Mouse (Mus musculus): ENCODE results near the gene Gm11555.

The Gm11555 gene

DNA sequence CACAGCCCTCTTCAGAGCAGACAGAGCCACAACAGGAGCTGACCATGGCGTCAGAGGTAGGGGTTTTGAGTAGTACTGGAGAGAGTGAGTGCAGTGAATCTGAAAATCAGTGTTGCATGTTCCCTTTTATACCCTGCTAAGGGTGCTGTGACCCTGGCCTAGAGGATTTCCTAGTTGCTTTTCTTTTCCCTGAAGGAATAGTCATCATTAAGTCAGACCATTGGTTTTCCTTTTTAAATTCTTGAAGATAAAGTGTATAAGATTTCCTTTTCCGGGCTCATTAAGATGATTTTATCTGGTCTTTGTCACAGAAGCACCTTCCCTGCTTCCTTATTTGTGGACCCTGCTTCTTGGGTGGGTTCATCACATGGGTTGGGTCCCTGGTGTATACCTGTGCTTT, at the start of gene Gm11555:
Gene Gm11555, minus strand, starts transcription at position 101 of the 400 bp plus-strand sequence.
- 76% methylated on average over 2 of the region's 2 CpGs for WGBS

DNA sequence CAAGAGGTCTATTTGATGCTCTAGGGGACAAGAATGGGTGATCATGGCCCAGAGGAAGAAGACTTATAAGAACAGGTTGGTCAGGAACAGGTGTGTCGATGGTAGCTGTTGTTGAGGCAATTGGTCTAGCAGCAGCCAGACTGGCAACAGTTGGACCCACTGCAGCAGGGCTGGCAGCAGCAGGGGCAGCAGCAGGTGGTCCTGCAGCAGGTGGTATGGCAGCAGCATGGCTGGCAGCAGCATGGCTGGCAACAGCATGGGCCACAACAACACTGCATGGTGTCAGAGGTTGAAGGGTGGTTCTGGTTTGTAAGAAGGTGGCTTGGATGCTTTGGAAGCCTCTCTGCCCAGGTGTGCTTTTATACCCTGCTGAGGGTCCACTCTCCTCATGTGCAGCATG, 40.4 kb upstream of the Gm11555 start, which contains the start of gene Gm14190:
Gene Gm14190, minus strand, starts transcription at position 278 of the 400 bp plus-strand sequence.
- WGBS, result 90% methylated on average over 1 of the region's 1 CpGs

DNA sequence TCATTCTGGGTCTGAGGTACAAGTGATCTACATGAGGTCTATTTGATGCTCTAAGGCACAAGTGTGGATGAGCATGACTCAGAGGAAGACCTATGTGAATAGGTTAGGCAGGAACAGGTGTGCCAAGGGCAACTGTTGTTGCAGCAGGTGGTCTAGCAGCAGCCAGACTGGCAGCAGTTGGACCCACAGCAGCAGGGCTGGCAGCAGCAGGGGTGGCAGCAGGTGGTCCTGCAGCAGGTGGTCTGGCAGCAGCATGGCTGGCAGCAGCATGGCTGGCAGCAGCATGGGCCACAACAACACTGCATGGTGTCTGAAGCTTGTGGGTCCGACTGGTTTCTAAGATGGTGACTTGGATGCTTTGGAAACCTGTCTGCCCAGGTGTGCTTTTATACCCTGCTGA, 35.2 kb upstream of the Gm11555 start:
- WGBS, result 89% methylated on average over 1 of the region's 1 CpGs

DNA sequence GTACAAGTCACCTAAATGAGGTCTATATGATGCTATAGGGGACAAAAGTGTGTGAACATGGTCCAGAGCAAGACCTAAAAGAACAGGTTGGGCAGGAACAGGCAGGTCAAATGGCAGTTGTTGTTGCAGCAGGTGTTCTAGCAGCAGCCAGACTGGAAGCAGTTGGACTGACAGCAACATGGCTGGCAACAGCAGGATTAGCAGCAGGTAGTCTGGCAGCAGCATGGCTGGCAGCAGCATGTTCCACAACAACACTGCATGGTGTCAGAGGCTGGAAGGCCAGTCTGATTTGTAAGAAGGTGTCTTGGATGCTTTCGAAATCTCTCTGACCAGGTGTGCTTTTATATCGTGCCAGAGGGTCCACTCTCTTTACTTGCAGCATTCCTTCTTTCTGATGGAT, 33.4 kb upstream of the Gm11555 start:
- WGBS, result 87% methylated on average over 2 of the region's 2 CpGs

DNA sequence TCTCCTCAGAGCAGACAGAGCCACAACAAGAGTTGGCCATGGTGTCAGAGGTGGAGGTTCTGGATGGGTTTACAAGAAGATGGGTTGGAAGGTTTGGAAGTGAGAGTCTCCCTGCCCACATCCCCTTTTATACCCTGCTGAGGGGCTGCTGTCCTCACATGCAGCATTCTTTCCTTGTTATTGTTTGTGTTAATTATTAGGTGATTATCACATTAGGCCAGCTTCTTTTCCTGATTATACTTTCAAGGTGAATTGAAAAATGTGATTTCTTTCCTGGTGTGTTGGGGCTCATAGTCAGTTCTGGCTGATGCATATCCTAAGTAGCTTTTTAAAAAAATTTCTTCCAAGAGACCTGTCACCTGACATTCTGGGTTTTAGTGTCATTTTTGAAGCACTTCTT, 15.8 kb upstream of the Gm11555 start, which contains the start of gene Krtap4-6:
Gene Krtap4-6, minus strand, starts transcription at position 101 of the 400 bp plus-strand sequence.

DNA sequence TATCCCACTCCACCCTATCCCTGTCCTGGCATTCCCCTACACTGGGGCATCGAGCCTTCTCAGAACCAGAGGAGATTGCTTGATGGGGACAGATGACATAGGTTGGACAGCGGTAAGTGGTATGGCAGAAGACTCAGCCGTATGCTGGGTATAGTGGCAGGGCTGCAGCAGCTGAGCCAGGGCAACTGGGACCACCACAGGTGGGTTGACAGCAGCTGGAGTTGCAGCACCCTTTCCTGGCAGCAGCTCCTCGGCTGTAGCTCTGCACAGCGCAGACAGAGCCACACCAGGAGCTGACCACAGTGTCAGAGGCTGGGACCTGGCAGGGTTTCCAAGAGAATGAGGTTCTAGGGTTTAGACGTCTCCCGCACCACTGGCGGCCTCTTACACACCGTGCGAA, 12.8 kb upstream of the Gm11555 start:
- 90% methylated on average over 10 of the region's 10 CpGs for WGBS

DNA sequence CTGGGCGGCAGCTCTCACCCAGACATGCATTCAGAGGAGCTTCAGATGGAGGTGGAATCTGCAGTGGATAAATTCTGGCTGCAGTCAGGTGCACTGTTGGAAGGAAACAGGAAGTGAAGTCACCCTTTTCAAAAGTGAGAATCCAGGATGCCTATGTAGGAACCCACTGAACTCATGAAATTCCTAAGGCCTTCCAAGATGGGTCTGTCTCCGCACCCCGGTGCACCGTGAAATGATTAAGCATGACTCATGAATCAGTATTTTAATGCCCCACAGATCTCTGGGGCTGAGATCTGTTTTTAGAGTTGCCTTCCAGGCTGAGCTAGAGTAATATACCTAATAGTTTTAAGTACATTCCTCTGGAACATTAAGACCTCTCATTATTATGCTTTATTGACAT, 9.2 kb upstream of the Gm11555 start:
- 84% methylated on average over 4 of the region's 4 CpGs for WGBS

DNA sequence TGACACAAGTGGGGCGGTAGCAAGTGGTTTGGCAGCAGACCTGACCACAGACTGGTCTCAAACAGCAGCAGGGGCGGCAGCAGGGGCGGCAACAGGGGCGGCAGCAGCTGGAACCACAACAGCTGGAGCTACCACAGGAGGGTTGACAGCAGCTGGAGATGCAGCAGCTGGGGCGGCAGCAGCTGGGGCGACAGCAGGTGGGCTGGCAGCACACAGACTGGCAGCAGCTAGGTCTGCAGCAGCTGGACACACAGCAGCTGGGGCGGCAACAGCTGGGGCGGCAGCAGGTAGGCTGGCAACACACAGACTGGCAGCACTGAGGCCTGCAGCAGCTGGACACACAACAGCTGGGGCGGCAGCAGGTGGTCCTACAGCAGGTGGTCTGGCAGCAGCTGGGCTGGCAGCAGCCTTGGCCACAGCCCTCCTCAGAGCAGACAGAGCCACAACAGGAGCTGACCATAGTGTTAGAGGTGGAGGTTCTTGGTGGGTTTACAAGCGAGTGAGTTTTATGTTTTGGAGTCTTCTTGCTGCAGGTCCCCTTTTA, 8.5 kb upstream of the Gm11555 start, which contains the start of gene Gm11563:
Gene Gm11563, minus strand, starts transcription at position 494 of the 544 bp plus-strand sequence.
- WGBS, result 74% methylated on average over 10 of the region's 10 CpGs

DNA sequence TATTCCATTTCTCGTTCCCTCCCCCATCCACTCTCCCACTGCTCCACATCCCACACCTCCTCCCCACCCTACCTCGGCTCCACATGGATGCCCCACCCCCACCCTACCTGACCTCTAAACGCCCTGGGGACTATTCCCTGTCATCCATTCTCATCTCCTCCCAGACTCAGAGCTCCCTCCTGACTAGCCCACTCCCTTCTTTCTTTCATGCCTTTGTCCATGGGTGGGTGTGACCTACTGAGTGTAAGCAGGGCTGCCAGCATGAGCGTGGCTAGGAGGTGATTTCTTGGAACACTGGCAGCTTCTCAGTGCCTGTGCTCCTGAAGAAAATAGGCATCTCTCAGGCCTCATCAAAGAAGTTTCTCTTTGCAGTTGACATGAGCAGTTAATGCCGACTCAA, 7.0 kb upstream of the Gm11555 start:
- 45% methylated on average over 5 of the region's 5 CpGs for WGBS

DNA sequence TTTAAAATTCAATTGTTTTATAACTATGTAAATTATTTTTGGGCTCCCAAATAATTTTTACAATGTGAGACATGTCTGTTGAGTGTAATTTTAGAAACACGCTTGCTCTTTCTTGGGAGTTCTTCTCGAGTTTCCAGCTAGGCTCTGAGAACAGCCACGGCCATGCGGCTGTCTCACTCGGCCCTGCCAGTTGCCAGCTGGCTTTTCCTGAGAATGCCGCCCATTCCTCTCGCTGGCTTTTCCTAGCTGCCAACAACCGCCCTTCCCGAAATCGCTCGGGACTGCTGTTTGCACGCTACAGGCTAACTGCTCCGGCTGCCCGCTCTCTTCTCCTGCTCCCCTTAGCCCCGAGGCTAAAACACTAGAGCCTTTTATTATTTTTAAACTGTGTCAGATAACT, 3.6 kb downstream of the Gm11555 start:
- WGBS, result 54% methylated on average over 15 of the region's 15 CpGs

DNA sequence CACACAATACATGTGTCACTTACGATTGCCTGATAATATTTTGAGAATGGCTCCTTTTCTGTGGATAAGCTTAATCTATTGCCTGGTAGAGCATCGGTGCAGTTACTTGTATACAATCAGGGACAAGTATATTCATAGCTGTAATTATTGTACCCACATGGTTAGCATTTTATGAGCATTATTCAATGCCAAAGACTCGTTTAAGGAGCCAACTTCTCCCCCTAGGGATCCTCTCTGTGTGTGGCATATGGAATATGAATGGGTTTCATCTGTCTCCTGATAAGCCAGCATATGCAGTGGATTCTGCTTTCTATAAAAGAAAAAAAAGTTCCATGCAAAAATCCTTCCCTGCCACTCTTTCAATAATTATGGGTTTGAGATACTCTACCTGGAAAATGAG, 5.7 kb downstream of the Gm11555 start:
- 32% methylated on average over 3 of the region's 3 CpGs for WGBS

DNA sequence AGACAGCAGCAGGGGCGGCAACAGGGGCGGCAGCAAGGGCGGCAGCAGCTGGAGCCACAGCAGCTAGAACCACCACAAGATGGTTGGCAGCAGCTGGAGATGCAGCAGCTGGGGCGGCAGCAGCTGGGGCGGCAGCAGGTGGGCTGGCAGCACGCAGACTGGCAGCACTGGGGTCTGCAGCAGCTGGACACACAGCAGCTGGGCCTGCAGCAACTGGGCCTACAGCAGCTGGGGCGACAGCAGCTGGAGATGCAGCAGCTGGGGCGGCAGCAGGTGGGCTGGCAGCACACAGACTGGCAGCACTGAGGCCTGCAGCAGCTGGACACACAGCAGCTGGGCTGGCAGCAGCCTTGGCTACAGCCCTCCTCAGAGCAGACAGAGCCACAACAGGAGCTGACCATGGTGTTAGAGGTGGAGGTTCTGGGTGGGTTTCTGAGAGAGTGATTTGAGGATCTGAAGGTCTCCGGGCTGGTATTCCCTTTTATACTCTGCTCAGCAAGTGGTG, 6.3 kb downstream of the Gm11555 start, which contains the start of gene Krtap4-7:
Gene Krtap4-7, minus strand, starts transcription at position 455 of the 505 bp plus-strand sequence.
- 79% methylated on average over 9 of the region's 9 CpGs for WGBS

DNA sequence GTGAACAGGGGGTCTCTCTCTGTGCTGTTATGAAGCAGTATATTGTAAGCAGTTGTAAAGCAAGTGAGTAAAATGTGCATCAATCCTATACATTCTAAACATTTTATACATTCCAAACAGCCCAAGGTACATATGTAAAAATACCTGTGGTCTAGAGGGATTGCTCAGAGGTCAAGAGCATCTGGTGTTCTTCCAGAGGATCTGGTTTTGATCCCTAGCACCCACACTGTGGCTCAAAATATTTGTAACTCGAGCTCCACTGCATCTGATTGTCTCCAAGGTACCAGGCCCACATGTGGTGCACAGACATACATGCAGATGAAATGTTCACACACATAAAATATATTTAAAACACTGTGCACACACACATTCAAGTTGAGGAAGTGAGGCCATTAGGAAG, 9.1 kb downstream of the Gm11555 start:
- WGBS, result 51% methylated on average over 1 of the region's 1 CpGs

DNA sequence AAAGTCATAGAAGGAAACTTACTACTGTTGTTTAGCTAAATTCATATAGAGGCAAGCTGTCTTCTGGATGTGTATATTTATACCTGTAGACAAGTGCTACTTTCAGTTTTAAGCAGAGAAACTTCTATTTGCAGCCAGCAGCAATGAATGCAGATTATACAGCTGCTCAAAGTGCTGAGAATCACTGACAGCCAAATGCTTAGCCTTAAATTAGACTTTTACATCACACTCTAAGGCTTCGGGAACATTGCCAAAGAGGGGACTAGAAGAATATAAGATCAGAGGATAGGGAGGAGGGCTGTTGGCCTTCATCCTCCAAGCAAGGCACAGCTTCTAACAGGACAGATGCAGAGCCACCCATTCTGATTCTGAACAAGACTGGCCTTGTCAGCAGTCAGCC, 12.9 kb downstream of the Gm11555 start:
- 29% methylated on average over 1 of the region's 1 CpGs for WGBS

DNA sequence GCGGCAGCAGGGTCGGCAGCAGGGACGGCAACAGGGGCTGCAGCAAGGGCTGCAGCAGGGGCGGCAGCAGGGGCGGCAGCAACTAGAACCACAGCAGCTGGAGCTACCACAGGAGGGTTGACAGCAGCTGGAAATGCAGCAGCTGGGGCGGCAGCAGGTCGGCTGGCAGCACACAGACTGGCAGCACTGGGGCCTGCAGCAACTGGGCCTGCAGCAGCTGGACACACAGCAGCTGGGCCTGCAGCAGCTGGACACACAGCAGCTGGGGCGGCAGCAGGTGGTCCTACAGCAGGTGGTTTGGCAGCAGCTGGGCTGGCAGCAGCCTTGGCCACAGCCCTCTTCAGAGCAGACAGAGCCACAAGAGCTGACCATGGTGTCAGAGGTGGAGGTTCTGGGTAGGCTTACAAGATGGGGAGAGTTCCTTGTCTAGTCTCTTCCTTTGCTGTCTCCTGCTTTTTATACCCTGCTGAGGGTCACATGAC, 15.3 kb downstream of the Gm11555 start, which contains the start of gene Krtap4-2:
Gene Krtap4-2, minus strand, starts transcription at position 432 of the 482 bp plus-strand sequence.
- 48% methylated on average over 8 of the region's 8 CpGs for WGBS

DNA sequence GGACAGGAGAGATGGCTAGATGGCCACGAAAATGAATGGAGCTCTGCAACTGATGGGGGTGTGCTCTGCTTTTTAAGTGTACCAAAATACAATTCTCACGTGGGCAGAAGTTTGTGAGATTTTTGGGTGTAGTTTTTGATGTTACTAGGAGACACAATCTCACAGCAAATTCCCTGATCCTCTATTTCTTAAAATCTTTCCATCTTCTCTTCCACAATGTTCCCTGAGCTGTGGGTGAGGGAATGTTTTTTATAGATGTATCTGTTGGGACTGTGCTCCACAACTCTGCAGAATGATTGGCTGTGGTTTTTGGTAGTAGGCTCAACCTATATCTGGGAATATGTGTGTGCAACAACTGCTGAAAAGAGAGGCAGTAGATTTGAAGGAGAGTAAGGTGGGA, 16.7 kb downstream of the Gm11555 start:
- WGBS, result 50% methylated on average over 2 of the region's 2 CpGs

DNA sequence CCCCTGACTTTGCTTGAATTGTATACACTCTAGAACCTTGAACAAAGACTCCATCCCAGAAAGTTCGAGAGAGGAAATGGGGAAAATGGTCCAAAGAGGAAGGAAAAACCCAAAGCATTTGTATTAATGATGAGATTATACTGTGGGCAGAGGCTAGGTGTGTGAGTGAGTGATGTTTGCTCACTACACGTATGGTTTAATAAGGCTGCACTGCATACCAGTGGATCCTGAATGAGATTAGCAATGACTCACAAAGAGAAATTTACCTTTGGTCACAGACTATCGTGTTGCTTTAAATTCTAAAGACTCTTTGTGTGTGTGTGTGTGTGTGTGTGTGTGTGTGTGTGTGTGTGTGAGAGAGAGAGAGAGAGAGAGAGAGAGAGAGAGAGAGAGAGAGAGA, 19.1 kb downstream of the Gm11555 start:
- 77% methylated on average over 3 of the region's 3 CpGs for WGBS

DNA sequence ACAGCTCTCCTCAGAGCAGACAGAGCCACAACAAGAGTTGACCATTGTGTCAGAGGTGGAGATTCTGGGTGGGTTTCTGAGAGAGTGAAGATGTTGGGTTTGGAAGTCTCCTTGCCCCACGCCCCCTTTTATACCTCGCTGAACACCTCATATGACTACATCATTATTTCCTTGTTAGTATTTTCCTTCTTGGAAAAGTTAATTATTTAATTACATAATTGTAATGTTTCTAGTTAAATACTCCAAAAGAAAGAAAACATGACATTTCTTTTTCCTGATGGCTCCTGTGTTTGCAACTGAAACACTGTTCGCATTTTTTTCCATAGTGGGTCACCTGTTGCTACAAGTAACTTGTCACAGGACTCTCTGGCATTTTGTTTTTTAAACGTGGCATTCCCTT, 21.9 kb downstream of the Gm11555 start, which contains the start of gene Krtap4-1:
Gene Krtap4-1, minus strand, starts transcription at position 101 of the 400 bp plus-strand sequence.
- WGBS, result 84% methylated on average over 4 of the region's 4 CpGs

DNA sequence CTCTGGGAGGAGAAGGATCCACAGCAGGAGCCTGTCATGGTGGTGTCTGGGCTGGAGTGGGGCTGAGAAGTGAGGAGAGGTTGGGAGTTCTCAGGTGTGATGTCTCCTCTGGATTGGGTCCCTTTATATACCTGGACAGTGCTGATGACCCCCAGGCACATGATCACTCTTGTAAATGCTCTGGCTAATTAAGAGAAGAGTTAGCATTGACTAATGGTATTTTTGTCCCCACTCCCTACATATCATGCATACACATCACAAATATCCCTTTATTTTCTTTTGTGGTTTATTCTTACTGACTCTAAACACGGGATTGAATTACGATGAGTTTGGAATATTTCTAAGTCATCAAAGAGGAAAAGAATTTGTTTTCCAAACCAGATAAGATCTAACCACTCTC, 29.7 kb downstream of the Gm11555 start, which contains the start of gene Gm11562:
Gene Gm11562, minus strand, starts transcription at position 101 of the 400 bp plus-strand sequence.
- 87% methylated on average over 2 of the region's 2 CpGs for WGBS

DNA sequence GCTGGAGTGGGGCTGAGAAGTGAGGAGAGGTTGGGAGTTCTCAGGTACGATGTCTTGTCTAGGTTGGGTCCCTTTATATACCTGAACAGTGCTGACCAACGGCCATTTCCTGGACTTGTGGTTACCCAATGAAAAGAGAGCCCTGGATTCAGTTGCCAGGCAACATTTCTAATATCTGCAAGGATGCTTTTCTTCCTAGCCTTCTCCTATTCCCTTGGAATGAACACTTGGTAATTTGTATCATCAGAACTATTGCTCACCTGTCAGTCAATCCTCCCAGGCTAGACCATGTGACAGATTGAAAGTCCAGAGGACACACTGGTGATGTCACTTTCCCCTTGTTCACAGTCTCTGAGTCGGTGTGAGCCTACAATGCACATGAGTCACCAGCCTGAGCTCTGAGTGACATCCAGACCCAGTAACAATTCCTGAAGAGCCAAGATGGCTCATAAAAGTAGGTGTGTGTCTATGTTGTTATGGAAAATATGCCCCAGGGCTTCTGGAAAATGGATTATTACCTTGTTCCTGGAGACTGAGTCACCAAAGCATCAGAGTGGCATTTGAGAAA, 35.2 kb downstream of the Gm11555 start, which contains the start of gene Krtap2-4:
Gene Krtap2-4, minus strand, starts transcription at position 51 of the 568 bp plus-strand sequence.
- 57% methylated on average over 3 of the region's 3 CpGs for WGBS

DNA sequence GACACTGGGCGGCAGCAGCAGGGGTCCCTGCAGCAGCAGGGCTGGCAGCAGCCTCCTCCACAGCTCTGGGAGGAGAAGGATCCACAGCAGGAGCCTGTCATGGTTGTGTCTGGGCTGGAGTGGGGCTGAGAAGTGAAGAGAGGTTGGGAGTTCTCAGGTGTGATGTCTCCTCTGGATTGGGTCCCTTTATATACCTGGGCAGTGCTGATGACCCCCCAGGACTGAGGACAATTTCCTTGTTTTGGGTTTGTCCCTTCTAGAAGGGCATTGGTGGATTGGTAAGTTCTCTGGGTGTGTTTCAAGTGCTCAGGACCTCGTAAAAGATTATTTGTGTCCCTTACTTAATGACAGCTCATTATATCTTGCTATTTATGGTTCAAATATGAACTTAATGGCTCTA, 39.9 kb downstream of the Gm11555 start, which contains the start of gene Gm11937:
Gene Gm11937, minus strand, starts transcription at position 101 of the 400 bp plus-strand sequence.
- WGBS, result 62% methylated on average over 1 of the region's 2 CpGs

DNA sequence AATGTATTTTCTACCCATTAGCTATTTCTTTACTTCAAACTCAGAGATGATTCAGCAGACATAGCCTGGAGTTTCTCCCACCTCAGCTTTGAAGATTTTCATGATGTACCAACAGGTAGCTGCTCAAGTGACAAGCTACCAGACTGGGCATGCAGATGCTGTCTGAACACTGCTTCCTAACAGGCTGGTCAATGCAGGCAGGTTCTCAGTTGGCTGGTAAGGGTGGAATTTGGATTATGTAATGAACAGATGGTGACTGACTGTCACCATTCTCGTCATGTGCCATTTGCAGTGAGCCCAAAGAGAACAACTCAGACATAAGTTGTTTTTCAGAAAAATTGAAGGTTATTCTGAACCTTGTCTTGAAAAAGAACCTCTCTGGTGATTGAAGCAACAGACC, 40.9 kb downstream of the Gm11555 start:
- 40% methylated on average over 1 of the region's 1 CpGs for WGBS

DNA sequence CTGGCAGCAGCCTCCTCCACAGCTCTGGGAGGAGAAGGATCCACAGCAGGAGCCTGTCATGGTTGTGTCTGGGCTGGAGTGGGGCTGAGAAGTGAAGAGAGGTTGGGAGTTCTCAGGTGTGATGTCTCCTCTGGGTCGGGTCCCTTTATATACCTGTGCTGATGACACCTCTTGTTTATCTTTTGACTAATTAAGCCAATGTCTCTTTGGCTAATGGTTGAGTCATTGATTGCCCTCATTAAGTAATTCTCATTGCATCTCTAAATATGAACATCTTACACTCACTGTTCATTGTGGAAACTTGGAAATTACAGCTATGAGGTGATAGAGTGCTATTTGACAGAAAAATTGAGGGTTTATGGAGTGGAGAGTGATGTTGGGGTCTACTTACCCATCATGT, 46.8 kb downstream of the Gm11555 start, which contains the start of gene Gm11938:
Gene Gm11938, minus strand, starts transcription at position 101 of the 400 bp plus-strand sequence.
- 83% methylated on average over 1 of the region's 1 CpGs for WGBS

All from cerebral cortex, adult 2 months (tissue).